Mouse (Mus musculus): ENCODE measurements around the gene Lrrc59.
"Not testable (repeated sequence)": the region's sequence is repeated elsewhere in the genome, so short reads cannot be mapped to it uniquely, and the experiment has no call there.

Lrrc59 gene

GRCm38 (mm10) chr11:94630199-94631011 is 838 bp downstream of the Lrrc59 start:
- peak; percentile 55 for DNase-seq (ENCODE audit: low read depth, low spot score)

DNA sequence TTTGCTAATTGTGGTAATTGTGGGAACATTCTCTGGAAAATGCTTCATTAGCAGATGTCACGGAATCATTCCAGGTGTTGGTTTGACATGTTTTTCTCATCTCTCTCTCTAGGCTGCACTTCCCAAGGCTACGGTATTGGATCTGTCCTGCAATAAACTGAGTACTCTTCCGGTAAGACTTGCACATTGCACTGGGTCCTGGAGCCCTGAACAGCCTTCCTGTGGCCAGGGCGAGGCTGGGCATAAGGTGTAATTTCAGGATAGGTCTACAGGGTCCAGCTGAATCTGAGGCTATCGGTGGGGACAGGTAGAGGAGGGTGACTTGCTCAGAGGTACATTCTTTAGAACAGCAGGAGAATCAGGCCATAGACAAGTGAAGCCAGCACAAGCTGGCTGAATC is 2.4 kb downstream of the Lrrc59 start:
- no peak for DNase-seq (ENCODE audit: low read depth, low spot score)

- no peak for DNase-seq (ENCODE audit: low read depth, low spot score)
Observed at GRCm38 (mm10) chr11:94632988-94633387, 3.4 kb downstream of the Lrrc59 start.

GRCm38 (mm10) chr11:94634431-94634830 is 4.9 kb downstream of the Lrrc59 start:
- no peak for DNase-seq (ENCODE audit: low read depth, low spot score)

- no peak for DNase-seq (ENCODE audit: low read depth, low spot score)
Observed at GRCm38 (mm10) chr11:94644461-94645219, 15.1 kb downstream of the Lrrc59 start.

DNA sequence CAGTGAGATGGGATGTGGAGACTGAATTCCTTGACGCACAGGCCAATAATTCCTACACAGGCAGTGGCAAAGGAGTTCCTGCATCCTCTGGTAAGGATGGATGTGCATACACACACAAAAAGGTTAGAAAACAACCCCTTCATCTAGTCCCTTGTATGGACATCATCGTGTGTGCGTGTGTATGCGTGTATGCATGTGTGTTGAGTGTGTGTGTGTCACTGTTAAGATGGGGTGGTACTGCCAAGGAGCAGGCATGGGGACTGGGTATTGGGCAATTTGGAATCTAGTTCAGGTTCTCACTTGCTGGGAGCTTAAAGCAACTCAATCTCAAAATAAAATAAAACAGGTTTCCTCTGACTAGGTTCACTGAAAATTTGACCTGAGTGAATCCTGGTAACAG is 16.9 kb downstream of the Lrrc59 start:
- no peak for DNase-seq (ENCODE audit: low read depth, low spot score)

GRCm38 (mm10) chr11:94651241-94651640 is 21.7 kb downstream of the Lrrc59 start:
- DNase-seq (ENCODE audit: low read depth, low spot score), result not testable (repeated sequence)

DNA sequence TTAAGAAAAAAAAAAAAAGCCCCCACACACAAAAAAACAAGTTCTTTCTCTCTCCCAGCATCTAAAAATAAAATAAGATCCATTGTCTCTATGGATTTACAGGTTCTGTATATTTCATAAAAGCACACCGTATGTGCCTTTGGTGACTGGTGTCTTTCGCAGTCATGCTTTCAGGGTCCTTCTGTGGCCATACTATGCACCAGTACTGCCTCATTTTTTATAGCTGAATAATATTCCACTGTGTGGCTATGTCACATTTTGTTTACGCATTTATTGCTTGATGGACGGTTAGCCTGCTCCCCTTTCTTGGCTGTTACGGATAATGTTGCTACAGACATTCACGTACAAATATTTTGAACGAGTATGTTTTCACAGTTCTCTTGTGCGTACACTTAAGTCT is 23.4 kb downstream of the Lrrc59 start:
- DNase-seq (ENCODE audit: low read depth, low spot score), result no peak

GRCm38 (mm10) chr11:94653663-94654436 is 24.3 kb downstream of the Lrrc59 start, which contains the start of the genes Mrpl27 and Eme1:
TSS of gene Mrpl27 (plus strand) at chr11:94653767.
TSS of gene Eme1 (minus strand) at chr11:94653964.
- DNase-seq (ENCODE audit: low read depth, low spot score), result peak; percentile 86

- no peak for DNase-seq (ENCODE audit: low read depth, low spot score)
Observed at GRCm38 (mm10) chr11:94661344-94661743, 31.8 kb downstream of the Lrrc59 start.

- DNase-seq (ENCODE audit: low read depth, low spot score), result no peak
Observed at GRCm38 (mm10) chr11:94665281-94665680, 35.7 kb downstream of the Lrrc59 start.

DNA sequence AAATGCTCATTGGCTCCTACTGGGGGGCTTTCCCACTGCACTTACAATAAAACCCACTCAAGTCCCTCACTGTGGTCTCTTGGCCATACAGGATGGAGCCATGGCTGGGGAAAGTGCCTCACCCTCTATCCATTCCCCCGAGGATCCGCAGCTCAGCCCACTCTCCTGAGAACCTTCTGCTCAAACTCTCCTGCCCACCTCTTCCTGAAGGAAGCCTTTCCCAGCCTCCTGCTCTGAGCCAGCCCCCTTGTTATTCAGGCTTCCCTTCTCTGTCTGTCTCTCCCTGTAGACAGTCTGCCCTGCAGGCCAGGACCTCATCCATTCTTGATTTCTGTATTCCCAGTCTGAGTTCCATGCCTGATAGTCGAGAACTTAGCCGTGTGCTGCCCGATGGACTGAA is 45.4 kb downstream of the Lrrc59 start:
- no peak for DNase-seq (ENCODE audit: low read depth, low spot score)

- DNase-seq (ENCODE audit: low read depth, low spot score), result no peak
Observed at GRCm38 (mm10) chr11:94675446-94675845, 45.9 kb downstream of the Lrrc59 start.

DNA sequence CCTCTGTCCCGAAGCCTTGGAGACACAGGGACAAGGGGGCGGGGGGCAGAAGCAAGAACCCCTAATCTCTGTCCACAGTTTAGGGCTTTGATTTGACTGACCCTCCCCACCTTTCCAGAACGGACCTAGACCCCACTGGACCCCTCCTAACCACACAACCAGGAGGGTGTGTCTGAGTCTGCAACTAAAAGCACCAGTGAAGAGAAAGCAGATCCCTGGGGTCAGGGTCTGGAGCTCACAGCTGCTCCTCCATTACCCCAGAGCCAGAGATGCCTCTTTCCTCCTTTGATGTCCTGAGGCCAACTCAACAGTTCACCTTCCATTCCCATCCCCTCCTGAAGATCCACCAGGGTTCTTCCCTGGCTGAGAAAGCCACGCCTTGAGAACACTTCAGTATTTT is 46.7 kb downstream of the Lrrc59 start:
- DNase-seq (ENCODE audit: low read depth, low spot score), result no peak

DNA sequence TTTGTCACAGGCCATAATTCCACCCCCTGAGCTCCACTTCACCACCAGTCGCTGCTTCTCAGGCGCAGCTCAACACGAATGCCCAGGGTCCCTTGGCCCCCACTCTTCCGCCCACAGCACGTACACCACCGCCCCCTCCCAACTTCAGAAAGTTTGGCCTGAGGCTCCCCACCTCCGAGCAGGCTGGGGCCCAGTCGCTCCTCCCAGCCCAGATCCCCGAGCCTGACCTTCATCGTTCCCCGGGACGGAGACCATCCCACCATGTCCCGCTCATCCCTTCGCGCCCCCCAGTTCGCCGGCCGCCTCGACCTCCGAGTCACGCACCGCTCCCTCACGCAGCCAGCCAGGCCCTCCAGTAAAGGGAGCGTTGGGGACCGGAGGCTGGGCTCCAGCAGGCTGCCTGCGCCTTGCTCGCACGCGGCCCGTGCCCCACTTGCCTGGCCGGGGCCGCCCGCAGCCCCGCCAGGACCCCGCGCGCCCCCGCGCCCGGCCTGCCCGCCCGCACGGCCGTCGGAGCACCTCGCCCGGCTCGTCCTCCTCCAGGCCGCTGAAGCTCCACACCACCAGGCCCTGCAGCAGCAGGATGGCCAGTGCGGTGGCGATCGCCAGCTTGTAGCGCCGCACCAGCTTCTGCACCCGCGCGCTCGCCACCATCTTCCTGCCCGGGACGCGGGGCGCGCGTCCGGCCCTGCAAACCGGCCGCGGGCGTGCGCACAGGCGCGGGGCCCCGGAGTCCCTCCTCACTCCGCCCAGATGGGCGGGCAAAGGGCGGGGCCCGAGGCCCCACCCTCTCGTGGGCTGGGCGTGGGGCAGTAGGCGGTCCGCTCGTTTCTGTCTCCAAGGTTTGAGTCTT is 47.4 kb downstream of the Lrrc59 start, which contains the start of gene Xylt2:
Xylt2 (minus strand) TSS at position 762 of the 853 bp plus-strand sequence.
- DNase-seq (ENCODE audit: low read depth, low spot score), result peak; percentile 94

DNA sequence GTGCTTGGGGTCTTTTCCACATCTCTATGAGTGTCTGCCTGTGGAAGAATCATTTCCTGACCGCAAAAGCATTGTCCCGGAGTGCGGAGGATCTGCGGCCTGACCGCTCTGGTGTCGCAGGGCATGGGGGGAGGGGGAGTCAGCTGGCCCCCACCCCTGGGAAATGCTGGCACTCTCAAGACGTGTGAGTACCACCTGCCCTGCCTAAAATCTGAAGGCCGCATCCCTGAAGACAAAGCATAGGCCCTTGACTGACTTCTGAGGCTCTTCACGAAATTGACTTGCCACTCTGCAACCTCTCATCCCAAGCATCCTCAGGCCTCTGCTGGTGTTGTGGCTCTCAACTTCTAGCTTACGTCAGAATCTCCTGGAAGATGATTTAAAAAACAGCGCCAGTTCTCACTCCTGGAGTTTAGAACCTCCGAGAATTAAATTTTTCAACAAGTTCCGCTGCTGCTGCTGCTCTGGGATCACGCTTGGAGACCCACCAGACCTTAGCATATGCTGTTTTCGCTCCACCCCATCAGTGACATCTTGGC is 48.1 kb downstream of the Lrrc59 start:
- no peak for DNase-seq (ENCODE audit: low read depth, low spot score)

GRCm38 (mm10) chr11:94680639-94681038 is 51.1 kb downstream of the Lrrc59 start:
- DNase-seq (ENCODE audit: low read depth, low spot score), result peak; percentile 31

DNA sequence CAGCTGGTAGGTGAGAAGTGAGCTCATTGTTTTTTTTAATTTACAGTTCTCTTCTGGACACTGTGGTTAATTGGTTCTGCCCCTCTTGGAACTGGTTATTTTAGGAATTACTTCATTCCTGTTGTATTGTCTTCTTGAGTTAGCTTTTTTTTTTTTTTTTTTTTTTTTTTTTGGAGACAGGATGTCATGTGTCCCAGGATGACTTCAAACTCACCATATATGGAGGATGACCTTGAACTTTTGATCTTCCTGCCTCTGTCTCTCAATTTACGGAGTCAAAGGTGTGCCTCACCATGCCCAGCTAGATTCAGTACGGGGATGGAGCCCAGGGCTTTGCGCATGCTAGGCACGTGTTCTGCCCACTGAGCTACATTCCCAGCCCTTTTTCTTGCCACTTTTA is 52.1 kb downstream of the Lrrc59 start:
- no peak for DNase-seq (ENCODE audit: low read depth, low spot score)

DNA sequence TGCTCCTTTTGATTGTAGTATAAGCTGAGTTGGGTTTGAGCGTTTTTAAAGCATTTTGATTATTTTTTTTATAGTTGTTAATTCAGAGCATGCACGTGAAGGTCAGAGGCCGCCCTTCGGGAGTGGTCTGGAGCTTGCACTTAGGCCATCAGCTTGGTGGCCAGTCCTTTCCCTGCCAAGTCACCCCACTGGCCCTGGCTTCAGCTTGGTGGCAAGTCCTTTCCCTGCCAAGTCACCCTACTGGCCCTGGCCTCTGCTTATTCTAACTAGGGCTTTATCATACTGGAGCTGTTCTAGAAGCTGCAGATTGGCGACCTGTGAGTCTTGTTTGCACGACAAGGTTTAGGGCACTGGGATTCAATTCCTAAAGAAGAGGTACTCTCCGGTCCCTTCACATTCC is 52.9 kb downstream of the Lrrc59 start:
- no peak for DNase-seq (ENCODE audit: low read depth, low spot score)

DNA sequence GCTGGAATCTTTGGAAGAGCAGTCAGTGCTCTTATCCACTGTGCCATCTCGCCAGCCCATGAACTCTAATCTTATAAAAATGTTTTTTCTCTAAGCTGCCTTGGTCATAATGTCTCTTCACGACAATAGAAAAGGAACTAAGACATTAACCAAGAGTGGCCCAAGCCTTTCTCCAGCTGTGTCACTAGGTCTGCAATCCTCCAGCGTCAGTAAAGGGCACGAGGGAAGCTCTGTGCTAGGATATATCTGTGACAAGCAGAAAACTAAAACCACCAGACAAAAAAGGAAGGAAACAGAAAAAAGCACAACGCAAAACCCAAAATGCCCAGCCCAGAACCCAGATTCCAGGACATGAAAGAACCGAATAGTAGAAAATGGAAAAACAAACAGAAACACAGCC is 57.6 kb downstream of the Lrrc59 start:
- DNase-seq (ENCODE audit: low read depth, low spot score), result no peak

DNA sequence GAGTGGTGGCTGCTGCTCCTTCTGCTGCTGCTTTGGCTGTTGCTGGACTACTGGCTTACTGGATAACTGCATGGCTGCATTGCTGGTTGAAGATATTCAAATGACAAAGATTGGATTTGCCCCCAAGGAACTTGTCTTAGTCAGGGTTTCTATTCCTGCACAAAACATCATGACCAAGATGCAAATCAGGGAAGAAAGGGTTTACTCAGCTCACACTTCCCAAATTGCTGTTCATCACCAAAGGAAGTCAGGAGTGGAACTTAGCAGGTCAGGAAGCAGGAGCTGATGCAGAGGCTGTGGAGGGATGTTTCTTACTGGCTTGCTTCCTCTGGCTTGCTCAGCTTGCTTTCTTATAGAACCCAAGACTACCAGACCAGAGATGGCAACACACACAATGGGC is 62.9 kb downstream of the Lrrc59 start:
- not testable (repeated sequence) for DNase-seq (ENCODE audit: low read depth, low spot score)

Data from CD4-positive, CD25-positive, alpha-beta regulatory T cell, adult 2 months (primary cell).